Mouse (Mus musculus): Measurements from ENCODE around the gene Kirrel3. TPM values are rescaled to one million over a fixed set of nuclear protein-coding genes. Genes with fewer than 3 reads are reported as not detected.

The Kirrel3 gene
- polyA plus RNA-seq, 1 experiment from 2014 or later: 6.6 TPM

- no peak for ATAC-seq (ENCODE audit: insufficient read depth, low FRiP score, low TSS enrichment)
- peak; percentile 14 for DNase-seq (ENCODE audit: low spot score)
- whole genome bisulfite sequencing: 50% methylated on average over 6 of the region's 6 CpGs
These were observed 177.7 kb downstream of the Kirrel3 start for GRCm38 (mm10) chr9:34663412-34663811.

GRCm38 (mm10) chr9:34665361-34666129 is 179.9 kb downstream of the Kirrel3 start:
- Histone ChIP-seq H3K4me2 (ENCODE audit: low read depth) (no peak overlapping the region), H3K27ac (ENCODE audit: low read depth, low read length) (no peak overlapping the region), H3K4me3 (ENCODE audit: low read depth, low read length) (no peak overlapping the region), H3K4me1 (ENCODE audit: control insufficient read depth, insufficient read depth, low read length) (no peaks in the 10 kb centered on the region), H3K9me3 (ENCODE audit: control insufficient read depth, low read length) (no peaks in the 10 kb centered on the region), H3K27me3 (ENCODE audit: control insufficient read depth, insufficient read depth, low read length) (no peaks in the 10 kb centered on the region), H3K36me3 (ENCODE audit: control insufficient read depth, insufficient read depth, low read length) (no peaks in the 10 kb centered on the region), H3K9ac (ENCODE audit: low read length) (no peak overlapping the region)
- WGBS: 83% methylated on average over 15 of the region's 15 CpGs
- ATAC-seq (ENCODE audit: insufficient read depth, low FRiP score, low TSS enrichment) (no peak), DNase-seq (ENCODE audit: low spot score) (no peak)

More at GRCm38 (mm10) chr9:34663412-34663811, 177.7 kb downstream of the Kirrel3 start:
- Histone ChIP-seq H3K9ac (ENCODE audit: low read length) (no peak overlapping the region), H3K4me2 (ENCODE audit: low read depth) (no peak overlapping the region), H3K27me3 (ENCODE audit: control insufficient read depth, insufficient read depth, low read length) (no peaks in the 10 kb centered on the region), H3K9me3 (ENCODE audit: control insufficient read depth, low read length) (no peaks in the 10 kb centered on the region), H3K4me3 (ENCODE audit: low read depth, low read length) (no peak overlapping the region), H3K36me3 (ENCODE audit: control insufficient read depth, insufficient read depth, low read length) (no peaks in the 10 kb centered on the region), H3K27ac (ENCODE audit: low read depth, low read length) (no peak overlapping the region), H3K4me1 (ENCODE audit: control insufficient read depth, insufficient read depth, low read length) (no peaks in the 10 kb centered on the region)

GRCm38 (mm10) chr9:34667182-34667581 is 181.5 kb downstream of the Kirrel3 start:
- 74% methylated on average over 1 of the region's 1 CpGs for WGBS
- no peak overlapping the region for H3K4me2 ChIP-seq (ENCODE audit: low read depth)
- no peaks in the 10 kb centered on the region for H3K36me3 ChIP-seq (ENCODE audit: control insufficient read depth, insufficient read depth, low read length)
- no peak for ATAC-seq (ENCODE audit: insufficient read depth, low FRiP score, low TSS enrichment)
- H3K4me1 ChIP-seq (ENCODE audit: control insufficient read depth, insufficient read depth, low read length): no peaks in the 10 kb centered on the region
- H3K27me3 ChIP-seq (ENCODE audit: control insufficient read depth, insufficient read depth, low read length): no peaks in the 10 kb centered on the region
- DNase-seq (ENCODE audit: low spot score): no peak
- H3K27ac ChIP-seq (ENCODE audit: low read depth, low read length): no peak overlapping the region
- no peaks in the 10 kb centered on the region for H3K9me3 ChIP-seq (ENCODE audit: control insufficient read depth, low read length)
- H3K4me3 ChIP-seq (ENCODE audit: low read depth, low read length): no peak overlapping the region
- H3K9ac ChIP-seq (ENCODE audit: low read length): no peak overlapping the region

GRCm38 (mm10) chr9:34670906-34671305 is 185.2 kb downstream of the Kirrel3 start:
- no peak for DNase-seq (ENCODE audit: low spot score)
- 66% methylated on average over 2 of the region's 2 CpGs for WGBS

DNA sequence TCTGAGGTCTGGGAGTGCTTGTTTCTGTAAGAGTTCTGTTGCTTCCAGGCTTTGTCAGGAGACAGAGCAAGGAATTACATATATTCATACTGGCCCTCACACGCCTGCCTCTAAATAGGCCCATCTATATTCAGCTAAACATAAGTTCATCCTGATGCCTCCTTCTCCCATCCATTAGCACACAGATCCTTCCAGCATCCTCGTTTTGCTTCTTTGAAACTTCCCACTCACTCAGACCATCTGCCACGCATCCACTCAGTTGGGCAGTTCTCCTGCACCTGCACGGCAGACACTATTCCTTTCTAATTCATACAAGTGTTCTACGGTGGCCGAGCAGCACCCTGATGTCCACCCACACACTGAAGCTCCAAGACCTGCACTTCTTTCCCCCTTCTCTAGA is 201.1 kb downstream of the Kirrel3 start:
- Histone ChIP-seq H3K4me3 (ENCODE audit: low read depth, low read length) (no peak overlapping the region), H3K9me3 (ENCODE audit: control insufficient read depth, low read length) (no peaks in the 10 kb centered on the region), H3K4me2 (ENCODE audit: low read depth) (no peak overlapping the region), H3K4me1 (ENCODE audit: control insufficient read depth, insufficient read depth, low read length) (no peaks in the 10 kb centered on the region), H3K27ac (ENCODE audit: low read depth, low read length) (no peak overlapping the region), H3K9ac (ENCODE audit: low read length) (no peak overlapping the region), H3K36me3 (ENCODE audit: control insufficient read depth, insufficient read depth, low read length) (no peaks in the 10 kb centered on the region), H3K27me3 (ENCODE audit: control insufficient read depth, insufficient read depth, low read length) (no peaks in the 10 kb centered on the region)
- ATAC-seq (ENCODE audit: insufficient read depth, low FRiP score, low TSS enrichment): no peak
- no peak for DNase-seq (ENCODE audit: low spot score)
- 90% methylated on average over 6 of the region's 6 CpGs for WGBS

More at GRCm38 (mm10) chr9:34670906-34671305, 185.2 kb downstream of the Kirrel3 start:
- Histone ChIP-seq H3K4me1 (ENCODE audit: control insufficient read depth, insufficient read depth, low read length) (no peaks in the 10 kb centered on the region), H3K4me2 (ENCODE audit: low read depth) (no peak overlapping the region), H3K9me3 (ENCODE audit: control insufficient read depth, low read length) (no peaks in the 10 kb centered on the region), H3K4me3 (ENCODE audit: low read depth, low read length) (no peak overlapping the region), H3K36me3 (ENCODE audit: control insufficient read depth, insufficient read depth, low read length) (no peaks in the 10 kb centered on the region), H3K9ac (ENCODE audit: low read length) (no peak overlapping the region), H3K27me3 (ENCODE audit: control insufficient read depth, insufficient read depth, low read length) (no peaks in the 10 kb centered on the region), H3K27ac (ENCODE audit: low read depth, low read length) (no peak overlapping the region)
- ATAC-seq (ENCODE audit: insufficient read depth, low FRiP score, low TSS enrichment): no peak

- no peaks in the 10 kb centered on the region for H3K9me3 ChIP-seq (ENCODE audit: control insufficient read depth, low read length)
- H3K4me3 ChIP-seq (ENCODE audit: low read depth, low read length): no peak overlapping the region
- WGBS: 50% methylated on average over 4 of the region's 4 CpGs
- no peak overlapping the region for H3K27ac ChIP-seq (ENCODE audit: low read depth, low read length)
- DNase-seq (ENCODE audit: low spot score) (no peak), ATAC-seq (ENCODE audit: insufficient read depth, low FRiP score, low TSS enrichment) (no peak)
- H3K36me3 ChIP-seq (ENCODE audit: control insufficient read depth, insufficient read depth, low read length): no peaks in the 10 kb centered on the region
- no peak overlapping the region for H3K4me2 ChIP-seq (ENCODE audit: low read depth)
- H3K27me3 ChIP-seq (ENCODE audit: control insufficient read depth, insufficient read depth, low read length): no peaks in the 10 kb centered on the region
- H3K9ac ChIP-seq (ENCODE audit: low read length): no peak overlapping the region
- H3K4me1 ChIP-seq (ENCODE audit: control insufficient read depth, insufficient read depth, low read length): no peaks in the 10 kb centered on the region
These were observed 202.7 kb downstream of the Kirrel3 start for GRCm38 (mm10) chr9:34688358-34688757.

- no peak for DNase-seq (ENCODE audit: low spot score)
- no peak for ATAC-seq (ENCODE audit: insufficient read depth, low FRiP score, low TSS enrichment)
- no peak overlapping the region for H3K4me2 ChIP-seq (ENCODE audit: low read depth)
- H3K4me1 ChIP-seq (ENCODE audit: control insufficient read depth, insufficient read depth, low read length): no peaks in the 10 kb centered on the region
- H3K9ac ChIP-seq (ENCODE audit: low read length): no peak overlapping the region
- 72% methylated on average over 3 of the region's 3 CpGs for WGBS
- no peak overlapping the region for H3K4me3 ChIP-seq (ENCODE audit: low read depth, low read length)
- H3K27ac ChIP-seq (ENCODE audit: low read depth, low read length): no peak overlapping the region
- no peaks in the 10 kb centered on the region for H3K27me3 ChIP-seq (ENCODE audit: control insufficient read depth, insufficient read depth, low read length)
- no peaks in the 10 kb centered on the region for H3K36me3 ChIP-seq (ENCODE audit: control insufficient read depth, insufficient read depth, low read length)
- no peaks in the 10 kb centered on the region for H3K9me3 ChIP-seq (ENCODE audit: control insufficient read depth, low read length)
These were observed 203.7 kb downstream of the Kirrel3 start for GRCm38 (mm10) chr9:34689375-34689774.

GRCm38 (mm10) chr9:34695646-34696045 is 210.0 kb downstream of the Kirrel3 start:
- no peak overlapping the region for H3K4me3 ChIP-seq (ENCODE audit: low read depth, low read length)
- H3K27ac ChIP-seq (ENCODE audit: low read depth, low read length): no peak overlapping the region
- no peaks in the 10 kb centered on the region for H3K4me1 ChIP-seq (ENCODE audit: control insufficient read depth, insufficient read depth, low read length)
- 81% methylated on average over 5 of the region's 5 CpGs for whole genome bisulfite sequencing
- H3K27me3 ChIP-seq (ENCODE audit: control insufficient read depth, insufficient read depth, low read length): no peaks in the 10 kb centered on the region
- H3K9ac ChIP-seq (ENCODE audit: low read length): no peak overlapping the region
- H3K9me3 ChIP-seq (ENCODE audit: control insufficient read depth, low read length): no peaks in the 10 kb centered on the region
- H3K4me2 ChIP-seq (ENCODE audit: low read depth): no peak overlapping the region
- DNase-seq (ENCODE audit: low spot score): no peak
- no peaks in the 10 kb centered on the region for H3K36me3 ChIP-seq (ENCODE audit: control insufficient read depth, insufficient read depth, low read length)
- no peak for ATAC-seq (ENCODE audit: insufficient read depth, low FRiP score, low TSS enrichment)
